Mouse (Mus musculus) brain, embryonic 14.5 days (tissue): ENCODE results near the gene Wdr75.

ENCODE experiments used
- CTCF ChIP-seq: fragments of 200-500 bp; IDR thresholded peaks from 2 replicates; pipeline ENCODE4 v1.5.1; 2012; ENCODE audit warnings: inconsistent platforms, mild to moderate bottlenecking, moderate library complexity, borderline replicate concordance; ENCODE audit not compliant: insufficient read depth, insufficient read length; ENCODE audit errors: extremely low read depth
- POLR2A ChIP-seq: fragments of 200-500 bp; IDR thresholded peaks from 2 replicates; pipeline ENCODE4 v1.6.1; 2012; ENCODE audit warnings: mild to moderate bottlenecking, inconsistent platforms, borderline replicate concordance; ENCODE audit not compliant: poor library complexity, insufficient read depth, insufficient read length, severe bottlenecking; ENCODE audit errors: extremely low read depth

GRCm38 (mm10) chr1:45756707-45757106 lies 38.3 kb upstream of the Wdr75 start:
- TF ChIP-seq CTCF (no peak), POLR2A (no peak)
